Comparison of ENCODE assay signal across 7 mouse cellular contexts in genomic region chr16:32330876-32331670, GRCm38 (mm10). TPM values are rescaled to one million over a fixed set of nuclear protein-coding genes. Genes with fewer than 3 reads are reported as not detected.
DNase-seq lines count a peak whose midpoint lies in the region; ATAC-seq and TF ChIP-seq lines count a peak whose summit lies in the region.

No protein-coding gene starts in this region.

- peaks cover 9% of the 10 kb centered on the region; the same call in 1 of the 2 replicates for H3K4me1 ChIP-seq in lung, embryonic 15.5 days
- peaks cover 2% of the 10 kb centered on the region for H3K4me1 ChIP-seq in lung, adult 2 months (ENCODE audit: control insufficient read depth, insufficient read depth, low read length)
- H3K4me1 ChIP-seq in forebrain, embryonic 10.5 days, result peaks cover 19% of the 10 kb centered on the region
- H3K4me1 ChIP-seq in intestine, postnatal 0 days (replicated peaks; ENCODE audit: control insufficient read depth, insufficient read depth, low read length), result no peaks in the 10 kb centered on the region
- H3K4me1 ChIP-seq in olfactory bulb, adult 2 months (ENCODE audit: control insufficient read depth, insufficient read depth, low read length), result peaks cover 7% of the 10 kb centered on the region; the same call in 1 of the 2 replicates

- no peak for TF ChIP-seq CTCF in lung, adult 2 months (IDR thresholded peaks at IDR 0.05; ENCODE audit: insufficient read depth, low read length)
- TF ChIP-seq CTCF in intestine, postnatal 0 days (IDR thresholded peaks at IDR 0.05; ENCODE audit: low read depth), result no peak
- no peak for TF ChIP-seq CTCF in olfactory bulb, adult 2 months (IDR thresholded peaks at IDR 0.05; ENCODE audit: insufficient read depth, low read depth, low read length)

- DNase-seq in lung, adult 2 months, result no peak
- no peak for DNase-seq in forebrain, embryonic 10.5 days (ENCODE audit: extremely low spot score, low spot score)
- DNase-seq in left cerebral cortex, postnatal 14 days (ENCODE audit: low spot score in 2 of 2), result no peak
- no peak for DNase-seq in left cerebral cortex, adult 9 months (ENCODE audit: low spot score in 2 of 2)

- no peaks in the 10 kb centered on the region for H3K9me3 ChIP-seq in lung, embryonic 15.5 days
- H3K9me3 ChIP-seq in forebrain, embryonic 10.5 days, result no peaks in the 10 kb centered on the region
- H3K9me3 ChIP-seq in intestine, postnatal 0 days (ENCODE audit: control insufficient read depth), result no peaks in the 10 kb centered on the region

- WGBS in lung, embryonic 15.5 days, result 43% methylated on average over 9 of the region's 9 CpGs
- WGBS in lung, adult 2 months, result 54% methylated on average over 9 of the region's 9 CpGs
- WGBS in forebrain, embryonic 10.5 days, result 63% methylated on average over 9 of the region's 9 CpGs
- 51% methylated on average over 9 of the region's 9 CpGs for WGBS in intestine, postnatal 0 days
- WGBS in olfactory bulb, adult 2 months, result 41% methylated on average over 9 of the region's 9 CpGs

- intact Hi-C loops in left cerebral cortex, postnatal 14 days (cut with DNase I), result no loop called here

- no peaks in the 10 kb centered on the region for H3K36me3 ChIP-seq in lung, embryonic 15.5 days
- peaks cover 7% of the 10 kb centered on the region for H3K36me3 ChIP-seq in forebrain, embryonic 10.5 days (replicated peaks)
- H3K36me3 ChIP-seq in intestine, postnatal 0 days (ENCODE audit: control insufficient read depth, insufficient read depth), result no peaks in the 10 kb centered on the region

- peak overlapping the region; percentile 50 for H3K4me2 ChIP-seq in lung, embryonic 15.5 days
- peak overlapping the region; percentile 68 for H3K4me2 ChIP-seq in intestine, postnatal 0 days (replicated peaks; ENCODE audit: low read depth)

- ATAC-seq in lung, embryonic 15.5 days (ENCODE audit: borderline replicate concordance, extremely low read depth, low FRiP score, low TSS enrichment), result no peak
- no peak for ATAC-seq in intestine, postnatal 0 days

- H3K27ac ChIP-seq in lung, embryonic 15.5 days, result peak overlapping the region; percentile 82
- peak overlapping the region; percentile 98 for H3K27ac ChIP-seq in forebrain, embryonic 10.5 days
- no peak overlapping the region for H3K27ac ChIP-seq in intestine, postnatal 0 days (ENCODE audit: low read depth, low read length)
- H3K27ac ChIP-seq in olfactory bulb, adult 2 months (ENCODE audit: insufficient read depth, low read depth, low read length), result no peak overlapping the region

- H3K4me3 ChIP-seq in lung, embryonic 15.5 days, result peak overlapping the region; percentile 91
- no peak overlapping the region for H3K4me3 ChIP-seq in lung, adult 2 months (replicated peaks; ENCODE audit: extremely low read depth, low read depth, low read length)
- peak overlapping the region; percentile 78 for H3K4me3 ChIP-seq in forebrain, embryonic 10.5 days
- peak overlapping the region; percentile 88 for H3K4me3 ChIP-seq in intestine, postnatal 0 days (ENCODE audit: low read depth, low read length)
- peak overlapping the region; percentile 7; the same call in 1 of the 2 replicates for H3K4me3 ChIP-seq in olfactory bulb, adult 2 months (ENCODE audit: insufficient read depth, low read depth, low read length)

- H3K27me3 ChIP-seq in lung, embryonic 15.5 days, result no peaks in the 10 kb centered on the region
- H3K27me3 ChIP-seq in forebrain, embryonic 10.5 days (ENCODE audit: poor library complexity, severe bottlenecking), result no peaks in the 10 kb centered on the region
- H3K27me3 ChIP-seq in intestine, postnatal 0 days (replicated peaks; ENCODE audit: control insufficient read depth, insufficient read depth, low read length), result no peaks in the 10 kb centered on the region

- TF ChIP-seq POLR2A in lung, adult 2 months (IDR thresholded peaks at IDR 0.05; ENCODE audit: borderline replicate concordance, extremely low read depth, low read depth, low read length), result no peak
- TF ChIP-seq POLR2A in olfactory bulb, adult 2 months (IDR thresholded peaks at IDR 0.05; ENCODE audit: insufficient read depth, low read depth, low read length), result no peak

- H3K9ac ChIP-seq in lung, embryonic 15.5 days, result peak overlapping the region; percentile 32; the same call in 1 of the 2 replicates
- H3K9ac ChIP-seq in intestine, postnatal 0 days (ENCODE audit: low read depth, low read length), result no peak overlapping the region

RNA-seq across cellular contexts. Expression of gene Ubxn7, which starts 1.0 kb away (rescaled TPM):
- polyA plus RNA-seq in lung, embryonic 15.5 days (2015; fragmentation: Nextera tagmentation; extraction: Ambion mirVana), result 24.2 TPM in 2 replicates
- 16.8 and 22.2 TPM in 2 replicates for polyA plus RNA-seq in lung, adult 2 months (2012; rRNA removed)
- polyA plus RNA-seq in forebrain, embryonic 10.5 days (2016; fragmentation: Nextera tagmentation; extraction: Ambion mirVana), result 25.0 and 25.3 TPM in 2 replicates
- 6.8 and 7.4 TPM in 2 replicates for polyA plus RNA-seq in intestine, postnatal 0 days (2015; fragmentation: Nextera tagmentation; extraction: Ambion mirVana)
- 56.5 TPM in 1 of 2 replicates, not detected in the other for polyA plus RNA-seq in olfactory bulb, adult 2 months (2012; ENCODE audit: insufficient read depth, insufficient read length, low replicate concordance, missing spikeins)
- total RNA-seq in left cerebral cortex, postnatal 14 days (2021), result 10 to 100 TPM; 52.5 to 55.7 TPM

RNA-seq across cellular contexts. Expression of gene Rnf168, which starts 53.8 kb away (rescaled TPM):
- 35.8 and 36.7 TPM in 2 replicates for polyA plus RNA-seq in lung, embryonic 15.5 days (2015; fragmentation: Nextera tagmentation; extraction: Ambion mirVana)
- 8.2 and 12.0 TPM in 2 replicates for polyA plus RNA-seq in lung, adult 2 months (2012; rRNA removed)
- polyA plus RNA-seq in forebrain, embryonic 10.5 days (2016; fragmentation: Nextera tagmentation; extraction: Ambion mirVana), result 33.3 and 33.9 TPM in 2 replicates
- polyA plus RNA-seq in intestine, postnatal 0 days (2015; fragmentation: Nextera tagmentation; extraction: Ambion mirVana), result 11.9 and 14.2 TPM in 2 replicates
- not detected in 2 replicates for polyA plus RNA-seq in olfactory bulb, adult 2 months (2012; ENCODE audit: insufficient read depth, insufficient read length, low replicate concordance, missing spikeins)
- total RNA-seq in left cerebral cortex, postnatal 14 days (2021), result 10 to 100 TPM; 25.4 to 28.6 TPM

RNA-seq across cellular contexts. Expression of gene Smco1, which starts 59.8 kb away (rescaled TPM):
- polyA plus RNA-seq in lung, embryonic 15.5 days (2015; fragmentation: Nextera tagmentation; extraction: Ambion mirVana), result 0.11 TPM in 1 of 2 replicates, not detected in the other
- 0.13 TPM in 1 of 2 replicates, not detected in the other for polyA plus RNA-seq in lung, adult 2 months (2012; rRNA removed)
- polyA plus RNA-seq in forebrain, embryonic 10.5 days (2016; fragmentation: Nextera tagmentation; extraction: Ambion mirVana), result 0.10 TPM in 1 of 2 replicates, not detected in the other
- polyA plus RNA-seq in intestine, postnatal 0 days (2015; fragmentation: Nextera tagmentation; extraction: Ambion mirVana), result not detected in 2 replicates
- polyA plus RNA-seq in olfactory bulb, adult 2 months (2012; ENCODE audit: insufficient read depth, insufficient read length, low replicate concordance, missing spikeins), result not detected in 2 replicates
- not detected for total RNA-seq in left cerebral cortex, postnatal 14 days (2021)

Comparison
In these comparisons a context has a peak if more than half of its experiments do, and no peak if none do; other contexts are left out.
1. H3K27ac ChIP-seq: peak in lung, embryonic 15.5 days (single experiment) and forebrain, embryonic 10.5 days (single experiment); none in intestine, postnatal 0 days (single experiment) and olfactory bulb, adult 2 months (single experiment).